Mouse (Mus musculus) kidney, embryonic 15.5 days (tissue): ENCODE data around the gene Wdr45. TPM values are rescaled to one million over a fixed set of nuclear protein-coding genes. Genes with fewer than 3 reads are reported as not detected.
"Not testable (repeated sequence)": the region's sequence is repeated elsewhere in the genome, so short reads cannot be mapped to it uniquely, and the experiment has no call there.

ENCODE experiments used
- ATAC-seq: fragments of 200-750 bp; cut with Nextera tagmentation; replicated peaks from 2 replicates; pipeline ENCODE4 v1.8.0; 2017; ENCODE audit warnings: moderate TSS enrichment; ENCODE audit not compliant: low FRiP score
- H3K27ac ChIP-seq: fragments of 300-500 bp; sonication (generic); 2 replicates; pipeline ENCODE4 v1.5.1; 2015; ENCODE audit warnings: mild to moderate bottlenecking, inconsistent platforms
- H3K27me3 ChIP-seq: fragments of 300-500 bp; sonication (generic); 2 replicates; pipeline ENCODE4 v1.6.1; 2015; ENCODE audit warnings: inconsistent platforms
- H3K36me3 ChIP-seq: fragments of 300-500 bp; sonication (generic); 2 replicates; pipeline ENCODE4 v1.6.1; 2015; ENCODE audit warnings: inconsistent platforms
- H3K4me1 ChIP-seq: fragments of 300-500 bp; sonication (generic); 2 replicates; pipeline ENCODE4 v1.6.1; 2015; ENCODE audit warnings: inconsistent platforms
- H3K4me2 ChIP-seq: fragments of 300-500 bp; sonication (generic); 2 replicates; pipeline ENCODE4 v1.6.1; 2015; ENCODE audit warnings: moderate library complexity, mild to moderate bottlenecking, inconsistent platforms
- H3K4me3 ChIP-seq: fragments of 300-500 bp; sonication (generic); replicated peaks from 2 replicates; pipeline ENCODE4 v1.5.1; 2015; ENCODE audit warnings: mild to moderate bottlenecking, inconsistent platforms
- H3K9ac ChIP-seq: fragments of 300-500 bp; sonication (generic); 2 replicates; pipeline ENCODE4 v1.6.1; 2015; ENCODE audit warnings: mild to moderate bottlenecking, inconsistent platforms
- H3K9me3 ChIP-seq: fragments of 300-500 bp; sonication (generic); replicated peaks from 2 replicates; pipeline ENCODE4 v1.6.1; 2016; ENCODE audit warnings: inconsistent platforms
- WGBS: fragments of 180-500 bp; shearing (Covaris S2); methylation state at CpG from one replicate; pipeline ENCODE4 v1.1.7; 2015; ENCODE audit warnings: mixed read lengths; 5-methylcytosine and 5-hydroxymethylcytosine counted together
- polyA plus RNA-seq: library from polyadenylated mRNA; unstranded; fragments of >200 nt; fragmentation: Nextera tagmentation; extraction: Ambion mirVana; gene quantifications from 2 replicates; pipeline ENCODE4 v1.2.1, GENCODE M21; 2015

Wdr45 gene
- polyA plus RNA-seq, 1 experiment from 2014 or later: 38.6 TPM

- Histone ChIP-seq H3K4me1 (peaks cover 5% of the 10 kb centered on the region; the same call in 1 of the 2 replicates), H3K9me3 (no peaks in the 10 kb centered on the region), H3K4me2 (peak overlapping the region; percentile 59), H3K4me3 (peak overlapping the region; percentile 36), H3K27ac (no peak overlapping the region), H3K9ac (no peak overlapping the region), H3K36me3 (no peaks in the 10 kb centered on the region), H3K27me3 (no peaks in the 10 kb centered on the region)
- peak; percentile 95 for ATAC-seq
- 14% methylated on average over 27 of the region's 27 CpGs for WGBS
These were observed 34.6 kb upstream of the Wdr45 start for GRCm38 (mm10) chrX:7679405-7680056.

GRCm38 (mm10) chrX:7680057-7680412, 34.1 kb upstream of the Wdr45 start:
- no peaks in the 10 kb centered on the region for H3K36me3 ChIP-seq
- peak overlapping the region; percentile 36 for H3K4me3 ChIP-seq
- H3K9ac ChIP-seq: no peak overlapping the region
- WGBS: 18% methylated on average over 12 of the region's 12 CpGs
- peak; percentile 47 for ATAC-seq
- no peaks in the 10 kb centered on the region for H3K27me3 ChIP-seq
- H3K4me1 ChIP-seq: peaks cover under 1% of the 10 kb centered on the region; the same call in 1 of the 2 replicates
- no peak overlapping the region for H3K27ac ChIP-seq
- H3K9me3 ChIP-seq: no peaks in the 10 kb centered on the region
- H3K4me2 ChIP-seq: peak overlapping the region; percentile 59

- H3K9ac ChIP-seq: no peak within 1 kb of the TSS
- H3K9me3 ChIP-seq: no peaks in the 10 kb centered on the region
- H3K27me3 ChIP-seq: no peaks in the 10 kb centered on the region
- H3K36me3 ChIP-seq: no peaks in the 10 kb centered on the region
- H3K4me1 ChIP-seq: no peaks in the 10 kb centered on the region
- H3K27ac ChIP-seq: no peak within 1 kb of the TSS
- WGBS: 74% methylated on average over 14 of the region's 14 CpGs
- no peak for ATAC-seq
- H3K4me2 ChIP-seq: peak within 1 kb of the TSS; percentile 59
- peak within 1 kb of the TSS; percentile 36 for H3K4me3 ChIP-seq
These were observed 33.3 kb upstream of the Wdr45 start, which contains the start of gene Magix for GRCm38 (mm10) chrX:7680864-7681263. Magix (minus strand) TSS chrX:7681251.

GRCm38 (mm10) chrX:7688321-7688720, 25.8 kb upstream of the Wdr45 start:
- Histone ChIP-seq H3K27me3 (no peaks in the 10 kb centered on the region), H3K4me2 (no peak overlapping the region), H3K4me3 (no peak overlapping the region), H3K9ac (no peak overlapping the region), H3K36me3 (no peaks in the 10 kb centered on the region), H3K9me3 (no peaks in the 10 kb centered on the region), H3K27ac (no peak overlapping the region), H3K4me1 (no peaks in the 10 kb centered on the region)
- 87% methylated on average over 2 of the region's 2 CpGs for WGBS
- no peak for ATAC-seq

- H3K4me1 ChIP-seq: no peaks in the 10 kb centered on the region
- no peak overlapping the region for H3K4me3 ChIP-seq
- WGBS: 46% methylated on average over 3 of the region's 3 CpGs
- no peak overlapping the region for H3K9ac ChIP-seq
- H3K9me3 ChIP-seq: no peaks in the 10 kb centered on the region
- no peak for ATAC-seq
- no peak overlapping the region for H3K4me2 ChIP-seq
- no peaks in the 10 kb centered on the region for H3K36me3 ChIP-seq
- no peaks in the 10 kb centered on the region for H3K27me3 ChIP-seq
- no peak overlapping the region for H3K27ac ChIP-seq
These were observed 23.6 kb upstream of the Wdr45 start for GRCm38 (mm10) chrX:7690486-7690885.

- Histone ChIP-seq H3K4me3 (no peak overlapping the region), H3K36me3 (no peaks in the 10 kb centered on the region), H3K4me2 (no peak overlapping the region), H3K27me3 (no peaks in the 10 kb centered on the region), H3K27ac (no peak overlapping the region), H3K9ac (no peak overlapping the region), H3K9me3 (no peaks in the 10 kb centered on the region), H3K4me1 (no peaks in the 10 kb centered on the region)
- no peak for ATAC-seq
- WGBS: 36% methylated on average over 4 of the region's 4 CpGs
These were observed 21.3 kb upstream of the Wdr45 start for GRCm38 (mm10) chrX:7692862-7693261.

GRCm38 (mm10) chrX:7696520-7696919, 17.6 kb upstream of the Wdr45 start:
- Histone ChIP-seq H3K4me1 (peaks cover 7% of the 10 kb centered on the region; the same call in 1 of the 2 replicates), H3K9ac (no peak overlapping the region), H3K4me3 (peak overlapping the region; percentile 62), H3K27me3 (no peaks in the 10 kb centered on the region), H3K36me3 (peaks cover 20% of the 10 kb centered on the region; the same call in 1 of the 2 replicates), H3K4me2 (peak overlapping the region; percentile 43), H3K27ac (no peak overlapping the region), H3K9me3 (no peaks in the 10 kb centered on the region)
- peak; percentile 40 for ATAC-seq
- WGBS: 32% methylated on average over 6 of the region's 6 CpGs

GRCm38 (mm10) chrX:7696954-7697381, 17.2 kb upstream of the Wdr45 start, which contains the start of gene Gpkow:
Gpkow (plus strand) TSS chrX:7697131.
- peak; percentile 97 for ATAC-seq
- peak within 1 kb of the TSS; percentile 63 for H3K4me2 ChIP-seq
- H3K9me3 ChIP-seq: no peaks in the 10 kb centered on the region
- WGBS: 19% methylated on average over 33 of the region's 33 CpGs
- H3K9ac ChIP-seq: peak within 1 kb of the TSS; percentile 55
- H3K27ac ChIP-seq: no peak within 1 kb of the TSS
- H3K4me3 ChIP-seq: peak within 1 kb of the TSS; percentile 62
- peaks cover 7% of the 10 kb centered on the region; the same call in 1 of the 2 replicates for H3K4me1 ChIP-seq
- no peaks in the 10 kb centered on the region for H3K27me3 ChIP-seq
- H3K36me3 ChIP-seq: peaks cover 25% of the 10 kb centered on the region; the same call in 1 of the 2 replicates

GRCm38 (mm10) chrX:7713764-7714134, 384 bp upstream of the Wdr45 start:
- Histone ChIP-seq H3K4me3 (peak overlapping the region; percentile 42), H3K4me2 (peak overlapping the region; percentile 56), H3K9ac (peak overlapping the region; percentile 26; the same call in 1 of the 2 replicates)
- not testable (repeated sequence) for H3K4me1 ChIP-seq, ATAC-seq, H3K9me3 ChIP-seq, H3K36me3 ChIP-seq, H3K27me3 ChIP-seq, H3K27ac ChIP-seq
- 28% methylated on average over 6 of the region's 12 CpGs for WGBS

GRCm38 (mm10) chrX:7716058-7716457, 1.9 kb downstream of the Wdr45 start:
- not testable (repeated sequence) for H3K27me3 ChIP-seq, ATAC-seq, H3K9me3 ChIP-seq, H3K27ac ChIP-seq, H3K4me1 ChIP-seq, H3K4me3 ChIP-seq, H3K36me3 ChIP-seq, H3K4me2 ChIP-seq, H3K9ac ChIP-seq
- WGBS: 44% methylated on average over 1 of the region's 1 CpGs

- Histone ChIP-seq H3K27me3 (no peaks in the 10 kb centered on the region), H3K4me2 (peak within 1 kb of the TSS; percentile 65), H3K4me3 (peak within 1 kb of the TSS; percentile 62), H3K36me3 (peaks cover 17% of the 10 kb centered on the region), H3K4me1 (peaks cover 6% of the 10 kb centered on the region; the same call in 1 of the 2 replicates), H3K27ac (peak within 1 kb of the TSS; percentile 96), H3K9me3 (no peaks in the 10 kb centered on the region), H3K9ac (peak within 1 kb of the TSS; percentile 52)
- ATAC-seq: peak; percentile 87
- WGBS: 24% methylated on average over 22 of the region's 22 CpGs
These were observed 7.6 kb downstream of the Wdr45 start, which contains the start of gene Gm45208 for GRCm38 (mm10) chrX:7721514-7722281. Gm45208 (plus strand) TSS chrX:7722245.

- ATAC-seq: no peak; the same call in 1 of the 2 replicates
- Histone ChIP-seq H3K9ac (peak overlapping the region; percentile 52), H3K27ac (peak overlapping the region; percentile 96; the same call in 1 of the 2 replicates), H3K27me3 (no peaks in the 10 kb centered on the region), H3K4me1 (peaks cover 6% of the 10 kb centered on the region; the same call in 1 of the 2 replicates), H3K9me3 (no peaks in the 10 kb centered on the region), H3K4me2 (peak overlapping the region; percentile 65), H3K36me3 (peaks cover 23% of the 10 kb centered on the region), H3K4me3 (peak overlapping the region; percentile 62)
- 22% methylated on average over 11 of the region's 11 CpGs for WGBS
These were observed 8.1 kb downstream of the Wdr45 start for GRCm38 (mm10) chrX:7722282-7722611.
